Mouse (Mus musculus) frontal cortex, adult (tissue): Measurements from ENCODE around the gene Ptpn7.
"Not testable (repeated sequence)": the region's sequence is repeated elsewhere in the genome, so short reads cannot be mapped to it uniquely, and the experiment has no call there.

Source experiments
- ATAC-seq: cut with Nextera tagmentation; 2 replicates; pipeline ENCODE4 v1.9.2; 2017; ENCODE audit warnings: mild to moderate bottlenecking, moderate library complexity, mixed read lengths; ENCODE audit not compliant: low TSS enrichment

The Ptpn7 gene

DNA sequence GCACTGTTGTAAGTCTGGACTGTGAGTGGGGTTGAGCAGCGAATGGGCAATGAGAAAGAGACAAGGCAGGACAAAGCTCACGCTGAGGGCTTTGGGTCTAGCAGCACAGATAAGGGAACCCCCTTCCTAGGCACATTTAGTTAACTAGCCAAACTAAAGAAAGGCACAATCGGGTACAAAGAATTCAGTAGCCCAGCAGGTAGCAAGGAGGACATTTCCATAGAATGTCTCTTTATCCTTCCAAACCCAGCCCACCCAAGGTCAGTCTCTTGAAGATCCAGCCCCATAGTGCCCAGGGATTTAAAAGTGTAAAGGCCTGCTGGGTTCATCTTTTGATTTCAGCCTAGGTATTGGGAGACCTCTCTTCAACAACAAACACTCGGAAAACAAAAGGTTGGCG is 53.4 kb downstream of the Ptpn7 start:
- ATAC-seq: no peak

DNA sequence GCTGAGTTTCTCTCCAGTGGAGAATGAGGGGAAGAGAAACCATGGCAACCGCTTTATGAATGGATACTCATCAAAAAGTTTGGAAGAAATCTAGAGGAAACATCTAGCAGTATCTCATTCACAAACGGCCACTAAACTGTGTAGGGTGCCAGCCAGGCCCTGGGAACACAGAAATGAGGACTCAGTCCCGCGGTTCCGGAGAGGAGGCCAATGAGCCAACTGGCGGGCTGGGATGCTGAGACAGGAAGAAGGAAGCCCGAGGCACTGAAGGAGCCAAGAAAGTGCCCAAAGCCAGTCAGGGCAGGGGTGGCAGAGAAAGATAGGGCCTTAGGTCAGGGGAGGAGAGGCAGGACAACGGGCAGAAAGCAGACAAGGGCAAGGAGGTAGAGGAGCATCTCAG is 53.9 kb downstream of the Ptpn7 start:
- 0 out of 2 replicates have a peak, but pooled peaks have one; percentile 20 for ATAC-seq

DNA sequence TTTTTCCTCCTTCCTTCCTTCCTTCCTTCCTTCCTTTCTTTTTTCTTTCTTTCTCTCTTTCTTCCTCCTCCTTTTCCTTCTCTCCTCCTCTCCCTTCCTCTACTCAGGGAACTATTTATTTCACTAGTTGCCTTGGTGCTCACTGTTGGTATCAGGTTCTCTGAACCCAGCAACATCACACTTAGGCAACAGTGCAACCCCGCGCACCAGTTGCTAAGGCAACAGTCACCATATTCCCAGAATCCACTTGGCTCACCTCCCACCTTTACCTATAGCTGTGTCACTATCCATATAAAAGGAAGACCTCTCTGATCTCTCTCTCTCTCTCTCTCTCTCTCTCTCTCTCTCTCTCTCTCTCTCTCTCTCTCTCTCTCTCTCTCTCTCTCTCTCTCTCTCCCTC is 54.5 kb downstream of the Ptpn7 start:
- not testable (repeated sequence) for ATAC-seq

DNA sequence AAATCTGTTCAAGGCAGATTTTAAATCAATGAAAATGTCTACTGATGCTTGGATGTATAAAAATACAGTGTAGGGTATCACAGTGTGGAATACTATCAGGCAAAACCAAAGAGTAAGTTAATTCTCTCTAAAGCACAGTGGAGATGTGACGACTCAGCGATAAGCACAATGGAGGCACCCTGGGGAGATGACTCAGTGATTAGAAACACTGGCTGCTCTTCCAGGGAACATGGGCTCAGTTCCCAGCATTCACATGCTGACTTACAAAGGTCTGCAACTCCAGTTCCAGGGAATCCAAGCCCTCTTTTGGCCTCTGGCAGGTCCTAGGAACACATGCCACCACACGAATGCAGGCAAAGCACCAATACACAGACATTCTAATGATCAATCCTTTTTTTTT is 55.7 kb downstream of the Ptpn7 start:
- ATAC-seq: no peak

DNA sequence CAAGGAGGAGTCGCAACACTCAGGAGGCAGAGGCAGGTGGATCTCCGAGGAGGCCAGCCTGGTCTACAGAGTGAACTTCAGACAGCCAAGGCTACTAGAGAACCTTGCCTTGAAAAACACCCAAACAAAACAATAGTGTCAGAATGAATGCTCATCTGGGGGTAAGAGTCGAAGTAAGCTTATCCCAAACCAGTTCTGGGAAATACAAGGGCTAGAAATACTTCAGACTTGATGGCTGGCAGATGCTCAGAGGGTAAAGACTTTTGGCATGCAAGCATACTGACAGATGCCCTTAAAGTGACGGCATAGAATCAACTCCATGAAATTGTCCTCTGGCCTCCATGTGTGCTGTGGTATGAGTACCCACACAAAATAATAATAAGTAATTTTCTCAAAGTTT is 56.7 kb downstream of the Ptpn7 start:
- no peak for ATAC-seq

DNA sequence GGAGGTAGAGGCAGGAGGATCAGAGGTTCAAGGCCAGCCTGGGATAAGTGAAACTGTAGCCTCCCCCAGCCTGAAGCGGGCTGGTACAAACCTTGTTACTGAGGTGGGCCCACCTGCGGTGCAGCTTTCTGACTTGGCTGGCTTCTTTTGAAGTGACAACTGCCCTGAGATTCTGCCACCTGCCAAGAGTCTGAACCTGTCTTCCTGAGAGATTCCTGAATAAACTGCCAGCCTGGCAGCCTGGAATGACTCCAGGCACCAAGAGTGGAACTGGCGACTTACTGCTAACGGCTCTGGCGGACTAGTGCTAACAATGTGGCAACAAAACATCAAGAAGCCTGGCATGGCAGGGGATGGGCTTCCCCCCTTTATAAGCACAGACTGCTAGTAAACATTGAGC is 61.8 kb downstream of the Ptpn7 start:
- not testable (repeated sequence) for ATAC-seq
